Comparison of ENCODE assay signal across 9 mouse cellular contexts in the genomic region with DNA sequence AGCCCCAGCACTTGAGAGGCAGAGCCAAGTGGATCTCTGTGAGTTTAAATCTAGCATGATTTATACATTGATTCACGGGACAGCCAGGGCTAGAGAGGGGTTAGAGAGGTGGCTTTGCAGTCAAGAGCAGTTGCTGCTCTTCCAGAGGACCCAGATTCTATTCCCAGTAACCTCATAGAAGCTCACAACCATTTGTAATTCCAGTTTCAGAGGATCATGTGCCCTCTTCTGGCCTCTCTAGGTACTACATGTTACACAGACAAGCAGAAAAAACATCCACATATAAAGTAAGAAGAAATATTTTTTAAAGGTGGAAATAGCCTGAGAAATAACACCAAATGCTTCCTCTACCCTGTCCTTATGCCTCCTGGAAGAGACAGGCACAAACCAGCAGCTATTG. TPM values are rescaled to one million over a fixed set of nuclear protein-coding genes. Genes with fewer than 3 reads are reported as not detected.
DNase-seq lines count a peak whose midpoint lies in the region; ATAC-seq and TF ChIP-seq lines count a peak whose summit lies in the region.
"Had no signal": no experiment of that assay in that cellular context is flagged by ENCODE, and none has a peak within 500 bp of the region (broad histone marks: within the 10 kb centered on the region; RNA-seq: fewer than 3 reads in every experiment).

No protein-coding gene starts in this region.

- WGBS in lung, embryonic 14.5 days = 58% methylated on average over 1 of the region's 1 CpGs
- 39% methylated on average over 1 of the region's 1 CpGs for WGBS in hindbrain, embryonic 16.5 days

- peak; percentile 65 for TF ChIP-seq CTCF in lung, embryonic 14.5 days (IDR thresholded peaks at IDR 0.05; ENCODE audit: low read depth)

- peaks cover 10% of the 10 kb centered on the region for H3K4me1 ChIP-seq in lung, embryonic 14.5 days (ENCODE audit: insufficient read depth)
- peaks cover 24% of the 10 kb centered on the region for H3K4me1 ChIP-seq in hindbrain, embryonic 16.5 days (ENCODE audit: control insufficient read depth, insufficient read depth, low read depth, low read length)

- no peaks in the 10 kb centered on the region for H3K36me3 ChIP-seq in lung, embryonic 14.5 days (ENCODE audit: insufficient read depth)
- H3K36me3 ChIP-seq in splenic B cell, adult 2 months (ENCODE audit: control insufficient read depth, insufficient read depth, low read length, poor library complexity, severe bottlenecking) = no peaks in the 10 kb centered on the region
- no peaks in the 10 kb centered on the region for H3K36me3 ChIP-seq in hindbrain, embryonic 16.5 days (ENCODE audit: control insufficient read depth, insufficient read depth, low read length)
- H3K36me3 ChIP-seq: hindbrain, embryonic 15.5 days had no signal

- no peaks in the 10 kb centered on the region for H3K9me3 ChIP-seq in lung, embryonic 14.5 days (ENCODE audit: low read depth, low read length)
- H3K9me3 ChIP-seq in hindbrain, embryonic 16.5 days (ENCODE audit: control insufficient read depth, low read length) = no peaks in the 10 kb centered on the region
- H3K9me3 ChIP-seq: hindbrain, embryonic 15.5 days had no signal

- ATAC-seq in lung, embryonic 14.5 days (ENCODE audit: insufficient read depth) = no peak
- no peak for ATAC-seq in hindbrain, embryonic 16.5 days

- peaks cover 13% of the 10 kb centered on the region; the same call in 1 of the 2 replicates for H3K27me3 ChIP-seq in lung, embryonic 14.5 days (ENCODE audit: insufficient read depth, low read length)
- no peaks in the 10 kb centered on the region for H3K27me3 ChIP-seq in splenic B cell, adult 2 months (ENCODE audit: control insufficient read depth, insufficient read depth, low read length, poor library complexity, severe bottlenecking)
- no peaks in the 10 kb centered on the region for H3K27me3 ChIP-seq in hindbrain, embryonic 16.5 days (replicated peaks; ENCODE audit: control insufficient read depth, insufficient read depth, low read length)
- H3K27me3 ChIP-seq: hindbrain, embryonic 15.5 days had no signal

- no peak overlapping the region for H3K4me2 ChIP-seq in lung, embryonic 14.5 days
- H3K4me2 ChIP-seq in hindbrain, embryonic 16.5 days (ENCODE audit: low read length) = no peak overlapping the region
- H3K4me2 ChIP-seq: hindbrain, embryonic 15.5 days had no signal

- H3K27ac ChIP-seq in lung, embryonic 14.5 days (ENCODE audit: low read depth) = no peak overlapping the region
- H3K27ac ChIP-seq in hindbrain, embryonic 16.5 days (ENCODE audit: low read depth, low read length) = no peak overlapping the region
- H3K27ac ChIP-seq: hindbrain, embryonic 15.5 days had no signal

- DNase-seq in gastrocnemius, adult 18-20 months (ENCODE audit: low spot score) = peak; percentile 36
- DNase-seq in gastrocnemius, postnatal 36 days = no peak
- peak; percentile 66 for DNase-seq in lung, embryonic 14.5 days
- no peak for DNase-seq in lung, postnatal 25 days (ENCODE audit: low spot score)
- peak; percentile 58 for DNase-seq in ZHBTc4 (ENCODE audit: low read depth, low spot score)
- DNase-seq in splenic B cell, adult 2 months (ENCODE audit: low read depth, low spot score) = peak; percentile 65
- DNase-seq in embryo, embryonic 11 days = no peak

- intact Hi-C loops in gastrocnemius, postnatal 36 days (cut with DNase I) = loop anchor here (5.0 kb wide), 1 partner anchor 37 kb away; a partner anchor contains a TSS

- H3K4me3 ChIP-seq in lung, embryonic 14.5 days (ENCODE audit: low read depth, low read length) = no peak overlapping the region
- H3K4me3 ChIP-seq in hindbrain, embryonic 16.5 days (ENCODE audit: low read length) = no peak overlapping the region
- H3K4me3 ChIP-seq: hindbrain, embryonic 15.5 days had no signal

- no peak overlapping the region for H3K9ac ChIP-seq in lung, embryonic 14.5 days
- no peak overlapping the region for H3K9ac ChIP-seq in hindbrain, embryonic 16.5 days (ENCODE audit: low read depth, low read length)
- H3K9ac ChIP-seq: hindbrain, embryonic 15.5 days had no signal

RNA-seq across cellular contexts. Expression of a gene that starts 36.2 kb away (rescaled TPM):
- total RNA-seq in gastrocnemius, adult 18-20 months (2021) = 10 to 100 TPM in 1 of 2 experiments, 1 to 10 TPM in 1; 9.4 to 11.3 TPM
- 10 to 100 TPM in 1 of 2 experiments, 1 to 10 TPM in 1; 9.9 to 11.3 TPM for total RNA-seq in gastrocnemius, postnatal 36 days (2021)
- polyA plus RNA-seq in lung, embryonic 14.5 days (2014; fragmentation: Nextera tagmentation; extraction: Ambion mirVana) = 18.0 and 18.1 TPM in 2 replicates
- 25.1 and 29.1 TPM in 2 replicates for polyA plus RNA-seq in hindbrain, embryonic 16.5 days (2015; fragmentation: Nextera tagmentation; extraction: Ambion mirVana)

Comparison
In these comparisons a context has a peak if more than half of its experiments do, and no peak if none do; other contexts are left out.
1. DNase-seq: peak in gastrocnemius, adult 18-20 months (single experiment), lung, embryonic 14.5 days (single experiment), ZHBTc4 (single experiment) and splenic B cell, adult 2 months (single experiment); none in gastrocnemius, postnatal 36 days (0 of 2), lung, postnatal 25 days (single experiment) and embryo, embryonic 11 days (single experiment).